Mouse (Mus musculus) heart, postnatal 0 days (tissue): ENCODE data around the gene Gjb5.

Experiments
- CTCF ChIP-seq: IDR thresholded peaks from 2 replicates; pipeline ENCODE4 v1.5.1; 2016; ENCODE audit warnings: antibody characterized with exemption, control low read depth, low read depth
- EP300 ChIP-seq: IDR thresholded peaks from 2 replicates; pipeline ENCODE4 v1.6.1; 2016; ENCODE audit warnings: antibody characterized with exemption, low read depth

- TF ChIP-seq CTCF, result no peak
- no peak for TF ChIP-seq EP300
These were observed 51.1 kb downstream of the Gjb5 start for GRCm38 (mm10) chr4:127306915-127307314.
